Mouse (Mus musculus): ENCODE data around the gene Arhgap22.

DNA sequence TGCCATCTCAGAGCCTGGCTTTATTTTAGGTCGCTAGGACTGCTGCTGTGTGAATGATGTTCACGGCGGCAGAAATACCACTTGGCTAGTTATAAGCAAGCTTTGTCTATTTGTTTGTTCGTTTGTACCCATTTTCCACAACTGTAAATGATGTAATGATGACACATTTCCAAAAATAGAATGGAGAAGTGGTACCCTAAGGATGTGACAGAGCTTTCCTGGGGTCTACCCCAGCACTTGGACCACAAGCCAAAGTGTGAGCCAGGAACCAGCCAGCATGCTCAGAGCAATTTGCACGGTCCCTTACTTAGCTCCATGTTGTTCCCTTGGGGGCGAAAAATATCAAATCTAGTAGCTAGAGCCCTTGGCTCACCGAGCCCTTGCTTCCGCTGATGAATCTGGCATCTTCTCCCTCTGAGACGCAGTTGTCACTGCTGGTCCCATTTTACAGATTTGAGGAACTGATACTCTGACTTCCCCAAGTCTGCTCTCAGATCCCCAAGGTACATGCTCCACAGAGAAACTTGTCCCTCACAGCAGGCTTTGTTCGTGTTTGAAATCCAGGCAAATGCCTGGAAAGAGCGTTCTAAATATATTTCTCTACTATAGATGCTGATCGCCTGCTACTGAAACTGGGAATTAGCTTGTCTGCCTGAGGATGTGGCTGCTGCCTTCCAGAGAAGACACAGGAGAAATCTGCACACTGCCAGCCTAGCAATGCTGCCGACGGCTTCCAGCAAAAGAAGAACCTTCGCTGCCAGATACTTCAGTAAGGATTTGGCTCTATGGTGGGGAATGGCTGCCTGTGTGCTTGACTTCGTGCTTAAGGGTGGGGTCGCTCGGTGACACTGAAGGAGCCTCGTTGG is 2.8 kb downstream of the Arhgap22 start:
- TF ChIP-seq POLR2A (IDR thresholded peaks at IDR 0.05; ENCODE audit: borderline replicate concordance, extremely low read depth, low read depth, low read length), result no peak
- no peak for TF ChIP-seq CTCF (IDR thresholded peaks at IDR 0.05; ENCODE audit: insufficient read depth, low read length)

Data from lung, adult 2 months (tissue).